Mouse (Mus musculus): Measurements from ENCODE around the gene Ltc4s.
A peak's percentile ranks its signal among the peaks of the same experiment; 100 is the strongest.

Ltc4s gene

DNA sequence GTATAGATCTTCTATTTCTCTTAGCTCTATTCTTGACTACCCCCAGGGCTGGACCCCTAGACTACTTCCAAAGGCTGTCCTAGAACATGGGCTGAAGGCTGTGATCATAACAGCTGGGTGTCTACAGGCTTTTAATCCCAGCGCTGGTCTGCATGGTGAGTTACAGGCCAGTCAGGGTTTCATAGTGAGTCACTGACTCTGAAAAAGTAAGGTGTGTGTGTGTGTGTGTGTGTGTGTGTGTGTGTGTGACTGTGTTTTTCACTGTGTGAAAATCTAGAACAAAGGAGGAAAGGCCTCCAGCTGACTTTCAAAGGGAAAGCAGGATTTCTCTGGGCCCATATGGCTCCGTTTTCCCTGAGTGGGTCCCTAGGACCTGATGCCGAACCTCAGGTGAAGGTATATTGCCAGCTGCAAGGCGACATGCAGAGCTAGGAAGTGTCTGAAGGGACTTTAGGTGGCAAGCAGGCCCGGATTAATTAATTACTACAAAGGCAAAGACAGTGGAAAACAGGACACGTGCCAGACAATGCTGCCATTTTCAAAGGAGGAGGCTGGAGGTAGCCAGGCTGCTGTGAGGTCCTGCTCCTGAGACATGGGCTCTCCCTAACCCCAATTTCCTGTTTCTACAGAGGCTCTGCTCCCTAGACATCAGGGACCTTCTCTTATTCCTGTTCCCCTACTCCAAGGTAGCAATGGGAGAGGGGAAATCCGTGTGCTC, 15.7 kb downstream of the Ltc4s start:
- no peak for DNase-seq

DNA sequence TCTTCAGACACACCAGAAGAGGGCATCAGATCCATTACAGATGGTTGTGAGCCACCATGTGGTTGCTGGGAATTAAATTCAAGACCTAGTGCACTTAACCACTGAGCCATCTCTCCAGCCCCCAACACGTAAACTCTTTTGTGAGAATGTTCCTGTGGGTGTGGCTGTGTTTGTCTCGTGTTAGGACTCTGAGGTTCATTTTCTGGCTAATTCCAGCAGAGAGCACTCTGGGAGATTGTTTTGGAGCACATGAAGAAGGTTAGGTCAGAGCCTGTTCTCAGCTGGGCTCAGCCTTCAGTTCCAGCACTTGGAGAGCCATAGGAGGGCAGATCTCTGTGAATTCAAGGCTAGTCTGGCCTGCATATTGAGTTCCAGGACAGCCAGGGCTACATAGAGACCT, 18.6 kb downstream of the Ltc4s start:
- DNase-seq: no peak

DNA sequence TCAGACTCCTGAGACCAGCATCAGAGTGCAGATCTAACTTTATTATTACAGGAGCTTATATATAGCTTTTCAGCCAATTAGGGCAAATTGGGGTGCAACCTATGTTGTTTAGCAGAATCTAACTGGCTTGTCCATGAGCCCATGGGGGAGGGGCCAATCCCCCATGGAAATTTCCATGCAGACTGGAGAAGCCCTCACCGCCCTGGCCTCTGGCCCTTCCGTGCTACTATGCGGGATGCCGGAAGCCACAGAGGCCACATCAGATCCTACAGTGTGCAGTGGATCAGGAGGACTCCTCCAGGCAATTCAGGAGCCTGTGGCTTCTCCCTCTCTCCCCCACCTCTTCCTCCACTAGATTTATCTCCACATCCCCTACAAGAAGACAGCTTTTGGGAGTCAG, 20.6 kb downstream of the Ltc4s start:
- no peak for DNase-seq

DNA sequence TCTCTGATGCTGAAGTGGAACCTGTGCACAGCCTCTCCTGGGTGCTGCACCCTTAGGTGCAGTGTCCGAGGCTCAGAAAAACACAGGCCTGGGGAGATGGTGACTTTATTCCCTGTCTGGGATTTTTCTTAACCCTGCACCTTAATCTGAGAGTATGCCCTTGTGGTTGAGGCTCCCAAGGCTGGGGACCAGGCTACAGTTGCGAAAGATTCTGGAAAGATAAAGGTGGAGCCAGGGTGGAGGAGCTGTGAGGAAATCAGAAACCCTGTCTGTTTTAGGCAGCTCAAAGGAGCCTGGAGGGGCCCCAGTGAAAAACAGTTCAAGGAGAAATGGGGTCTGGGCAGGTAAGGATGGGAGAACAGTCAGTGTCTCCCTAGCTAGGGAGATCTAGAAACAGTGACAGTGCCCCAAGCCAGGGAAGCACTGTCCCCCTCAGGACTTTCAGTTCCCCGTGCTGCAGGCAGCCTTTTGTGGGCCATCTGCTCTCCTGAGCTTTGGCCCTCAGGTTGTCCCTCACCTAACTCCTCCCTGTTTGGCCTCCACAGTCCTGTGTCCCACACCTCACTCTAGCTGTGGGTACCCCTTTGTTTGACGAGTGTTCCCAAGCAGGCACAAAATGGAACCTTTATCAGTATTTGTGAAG, 21.6 kb downstream of the Ltc4s start:
- no peak for DNase-seq

DNA sequence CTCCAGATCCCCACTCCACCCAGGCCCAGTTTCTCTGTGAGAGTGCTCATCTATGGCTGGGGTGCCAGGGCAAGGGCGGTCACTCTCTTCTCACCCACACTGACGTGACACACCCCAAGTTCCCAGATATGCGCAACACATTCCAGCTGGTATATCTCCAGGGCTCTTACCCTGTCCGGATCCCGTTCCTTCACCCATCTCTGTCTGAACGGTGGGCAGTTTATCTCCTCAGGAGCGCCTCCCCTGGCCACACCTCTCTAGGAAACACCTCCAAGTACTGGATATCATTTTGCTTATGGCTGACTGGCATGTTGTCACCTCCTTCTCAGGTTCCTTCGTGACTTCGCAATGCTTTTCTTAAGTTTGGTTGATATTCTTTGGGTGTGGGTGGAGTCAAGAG, 22.8 kb downstream of the Ltc4s start:
- DNase-seq: no peak

DNA sequence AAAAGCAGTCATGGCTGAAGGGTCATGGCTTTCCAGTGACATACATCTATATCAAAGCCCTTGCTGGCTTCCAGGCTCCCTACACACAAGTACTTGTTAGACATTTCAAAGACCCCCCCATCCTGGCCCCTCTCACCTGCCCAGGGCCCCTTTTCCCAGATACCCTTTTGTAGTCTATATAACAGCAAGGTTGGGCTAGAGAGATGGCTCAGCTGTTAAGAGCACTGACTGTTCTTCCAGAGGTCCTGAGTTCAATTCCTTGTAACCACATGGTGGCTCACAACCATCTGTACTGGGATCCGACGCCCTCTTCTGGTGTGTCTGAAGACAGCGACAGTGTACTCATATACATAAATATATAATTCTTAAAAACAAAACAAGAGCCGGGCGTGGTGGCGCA, 23.8 kb downstream of the Ltc4s start:
- no peak for DNase-seq

DNA sequence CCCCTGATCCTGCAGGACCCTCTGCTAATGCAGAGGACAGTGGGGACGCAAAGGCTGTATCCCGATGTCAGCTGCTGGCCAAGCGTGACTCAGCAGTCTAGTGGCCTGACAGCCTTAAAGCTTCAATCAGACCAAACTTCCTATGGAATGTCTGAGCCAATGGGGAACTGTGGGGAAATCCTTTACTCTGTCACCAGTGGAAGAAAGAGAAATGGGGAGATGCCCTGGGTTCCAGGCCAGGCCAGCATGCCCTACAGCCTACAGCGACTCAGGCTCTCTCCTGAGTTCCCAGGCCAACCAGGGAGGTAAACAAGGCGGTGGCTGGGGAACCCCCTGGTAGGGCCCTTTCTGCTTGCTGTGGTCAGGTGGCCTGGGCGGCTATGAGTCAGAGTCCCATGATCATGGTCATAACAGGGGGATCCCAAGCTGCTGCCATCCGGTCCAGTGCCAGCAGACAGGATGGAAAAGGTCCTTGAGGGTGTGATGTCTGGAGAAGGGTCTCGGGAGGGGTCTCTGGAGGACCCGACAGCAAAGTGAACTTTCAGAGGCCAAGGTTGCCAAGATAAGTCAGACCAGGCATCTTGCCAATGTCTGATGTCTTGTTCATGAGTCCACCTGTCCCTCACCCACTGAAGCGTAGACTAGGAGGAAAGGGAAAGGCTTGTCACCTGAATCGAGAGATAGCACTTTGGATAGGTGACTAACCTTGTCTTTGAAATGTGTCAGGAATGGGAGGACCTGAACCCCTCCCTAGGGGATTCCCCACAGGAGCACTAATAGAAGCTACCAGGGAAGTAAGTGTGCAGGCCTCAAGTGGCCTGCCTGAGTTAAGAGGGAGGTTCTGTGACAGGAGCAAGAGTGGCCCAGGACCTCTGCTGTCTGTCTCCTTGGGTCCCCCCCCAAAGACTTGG, 25.3 kb downstream of the Ltc4s start:
- DNase-seq: peak; percentile 86

DNA sequence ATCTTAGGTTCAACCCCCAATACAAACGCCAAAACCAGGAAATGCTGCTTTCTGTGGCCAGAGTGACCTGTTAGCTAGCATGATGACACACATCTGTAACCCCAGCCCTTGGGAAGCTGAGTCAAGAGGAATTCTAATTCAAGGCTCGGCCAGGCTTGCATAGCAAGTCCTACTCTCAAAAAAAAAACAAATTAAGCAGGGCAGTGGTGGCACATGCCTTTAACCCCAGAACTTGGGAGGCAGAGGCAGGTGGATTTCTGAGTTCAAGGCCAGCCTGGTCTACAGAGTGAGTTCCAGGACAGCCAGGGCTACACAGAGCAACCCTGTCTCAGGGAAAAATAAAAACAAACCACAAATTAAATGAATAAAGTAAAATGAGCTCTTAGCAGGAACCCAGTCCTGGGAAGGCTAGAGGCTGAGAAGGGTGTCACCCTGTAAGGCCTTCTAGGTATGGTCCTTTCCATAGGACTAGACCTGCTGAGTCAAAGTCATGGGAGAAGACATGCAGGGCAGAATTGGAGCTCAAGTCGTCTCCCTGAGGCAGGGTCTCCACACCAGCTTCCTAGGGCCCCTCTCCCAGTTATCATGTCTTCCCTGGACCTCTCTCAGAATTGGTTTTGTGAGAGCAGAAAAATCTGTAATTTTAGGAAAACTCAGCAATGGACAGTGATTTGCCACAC, 26.2 kb downstream of the Ltc4s start:
- DNase-seq: no peak

DNA sequence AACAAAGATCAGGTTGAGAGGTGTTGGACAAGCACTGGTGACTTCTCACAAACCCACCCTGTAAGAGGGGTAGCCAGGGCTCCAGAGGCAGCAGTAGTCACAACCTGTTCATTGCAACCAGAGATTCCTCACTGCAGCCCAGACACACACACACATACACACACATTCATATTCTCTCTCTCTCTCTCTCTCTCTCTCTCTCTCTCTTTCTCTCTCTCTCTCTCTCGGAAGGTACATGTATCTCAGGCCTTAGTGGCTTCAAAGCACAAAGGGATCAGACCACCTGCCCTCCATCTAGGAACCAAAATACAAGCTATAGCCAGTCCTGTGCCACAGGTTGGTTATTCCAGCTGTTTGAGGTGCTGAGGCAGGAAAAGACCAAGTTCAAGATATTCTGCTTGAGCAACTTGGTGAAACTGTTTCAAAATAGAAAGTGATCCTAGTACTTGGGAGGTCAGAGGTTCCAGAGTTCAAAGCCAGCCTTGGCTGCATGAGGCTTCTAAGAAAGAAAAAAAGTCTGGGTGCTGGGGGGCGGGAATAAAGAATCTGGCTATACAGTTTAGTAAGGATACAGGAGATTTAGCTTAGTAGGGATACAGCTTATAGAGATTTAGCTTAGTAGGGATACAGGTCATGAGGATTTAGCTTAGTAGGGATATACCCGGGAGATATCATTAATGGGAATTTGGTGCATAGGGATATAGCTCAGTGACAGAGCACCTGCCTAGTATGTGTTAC, 26.9 kb downstream of the Ltc4s start:
- no peak for DNase-seq

DNA sequence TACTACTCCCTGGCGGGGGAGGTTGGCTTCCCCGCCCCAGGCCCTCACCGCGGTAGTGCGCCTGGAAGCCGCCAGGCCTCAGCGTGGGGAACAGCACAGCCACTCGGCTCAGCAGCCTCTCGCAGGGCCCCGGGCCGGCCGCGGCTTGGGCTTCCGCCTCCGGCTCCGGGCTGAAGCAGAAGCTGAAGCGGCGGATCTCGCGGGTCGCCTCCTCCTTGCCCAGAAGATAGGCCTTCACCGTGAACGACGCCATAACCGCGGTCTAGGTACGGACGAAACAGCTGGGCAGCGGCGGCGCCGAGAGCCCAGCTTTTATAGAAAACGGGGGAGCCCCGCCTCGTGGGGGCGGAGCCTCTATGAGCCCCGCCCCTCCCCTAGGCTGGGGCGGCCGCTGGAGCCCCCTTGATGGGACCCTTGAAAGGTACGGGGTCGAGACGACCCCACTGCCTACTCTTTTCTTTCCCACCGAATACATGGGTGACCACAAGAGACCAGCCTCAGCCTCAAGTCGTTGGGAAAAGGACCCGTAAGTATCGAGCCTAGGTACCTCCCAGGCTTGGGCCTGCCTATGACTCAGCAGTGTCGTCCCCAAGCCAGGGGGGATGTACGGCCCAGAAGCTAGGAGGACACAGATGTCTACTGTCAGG, 27.8 kb downstream of the Ltc4s start, which contains the start of the genes Sqstm1 and Mgat4b:
Gene Sqstm1, minus strand, starts transcription at position 323 of the 647 bp plus-strand sequence.
Gene Mgat4b, plus strand, starts transcription at position 386 of the 647 bp plus-strand sequence.
- peak; percentile 84 for DNase-seq

DNA sequence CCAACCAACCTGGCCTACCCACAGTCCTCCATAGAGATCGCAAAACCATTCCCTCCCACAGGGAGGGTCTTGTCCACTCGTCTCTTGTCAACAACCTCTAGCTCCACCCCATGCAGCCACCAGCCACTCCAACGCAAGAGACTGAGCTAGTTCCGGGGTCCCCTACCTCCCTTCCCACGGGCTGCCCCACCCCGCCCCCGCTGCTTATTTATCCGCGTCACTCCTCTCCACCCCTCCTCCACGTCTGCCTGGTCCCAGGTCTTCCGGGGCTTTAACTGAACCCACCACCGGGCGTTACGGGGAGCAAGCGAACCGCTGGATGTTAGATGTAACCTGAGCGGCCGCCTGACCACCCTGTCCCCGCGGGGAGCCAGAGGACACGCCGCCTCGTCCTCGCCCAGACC, 28.3 kb downstream of the Ltc4s start:
- DNase-seq: peak; percentile 98

DNA sequence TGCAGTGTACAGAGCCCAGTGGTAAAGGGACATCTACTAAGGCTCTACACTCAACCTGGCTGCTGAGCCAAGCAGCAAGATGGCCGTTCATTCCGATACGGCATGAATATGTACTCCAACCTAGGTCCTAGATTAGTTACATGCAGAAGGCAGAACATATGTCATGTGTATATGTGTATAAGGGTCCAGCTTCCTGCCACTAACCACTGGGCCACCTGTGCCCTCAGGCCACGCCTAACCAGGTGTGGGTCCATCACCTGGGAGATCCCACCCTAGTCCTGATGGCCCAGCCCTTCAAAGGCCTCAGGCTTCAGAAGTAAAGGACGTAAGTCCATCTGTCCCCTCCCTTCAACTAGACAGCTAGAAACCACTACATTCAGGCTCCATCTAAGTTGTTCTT, 30.4 kb downstream of the Ltc4s start:
- DNase-seq: no peak

DNA sequence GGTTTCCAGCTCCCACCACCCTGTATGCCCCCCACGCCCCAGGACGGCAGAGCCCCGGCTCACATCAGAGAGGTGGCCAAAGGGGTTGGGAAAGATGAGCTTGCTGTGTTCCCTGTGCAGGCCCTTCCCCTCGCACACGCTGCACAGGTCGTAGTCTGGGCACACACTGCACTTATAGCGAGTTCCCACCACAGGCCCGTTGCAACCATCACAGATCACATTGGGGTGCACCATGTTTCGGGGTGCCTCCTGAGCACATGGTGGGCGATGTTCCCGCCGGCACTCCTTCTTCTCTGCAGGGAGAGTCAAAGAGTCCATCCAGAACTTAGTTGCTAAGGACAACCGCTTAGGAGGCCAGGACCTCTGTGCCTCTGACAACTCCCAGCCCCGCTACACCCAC, 31.1 kb downstream of the Ltc4s start:
- DNase-seq: no peak

DNA sequence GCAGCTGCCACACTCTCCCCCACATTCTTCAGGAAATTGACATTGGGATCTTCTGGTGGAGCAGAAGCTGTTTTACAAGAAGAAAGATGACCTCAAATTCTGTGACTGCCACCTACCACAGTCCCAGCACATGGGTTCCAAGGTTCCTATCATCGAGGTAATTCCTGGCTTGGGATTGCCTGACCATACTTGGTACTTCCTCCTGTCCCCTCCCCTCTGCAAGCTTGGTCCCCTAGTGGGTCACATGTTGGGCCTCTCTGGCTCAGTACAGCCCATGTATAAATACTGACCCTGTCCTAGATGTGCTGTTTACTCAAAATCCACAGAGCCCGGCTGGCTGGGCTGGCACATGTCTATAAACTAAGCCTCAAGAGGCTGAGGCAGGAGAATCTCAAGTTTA, 32.4 kb downstream of the Ltc4s start:
- no peak for DNase-seq

DNA sequence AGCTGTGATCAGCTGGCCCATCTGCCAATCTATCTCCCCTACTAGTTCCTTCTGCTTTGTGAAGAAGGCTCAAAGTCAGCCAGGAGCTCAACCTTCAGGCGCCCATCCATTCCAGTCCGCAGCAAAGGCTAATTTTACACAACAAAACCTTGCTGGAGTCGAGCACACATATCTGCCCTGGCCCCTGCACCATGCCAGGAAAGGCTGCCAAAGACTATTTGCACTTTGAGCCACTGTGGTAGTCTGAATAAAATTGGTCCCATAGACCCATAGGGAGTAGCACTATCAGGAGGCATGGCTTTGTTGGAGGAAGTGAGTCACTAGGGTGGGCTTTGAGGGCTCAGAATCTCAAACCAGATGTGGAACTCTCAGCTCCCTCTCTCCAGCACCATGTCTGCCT, 33.0 kb downstream of the Ltc4s start:
- DNase-seq: no peak

DNA sequence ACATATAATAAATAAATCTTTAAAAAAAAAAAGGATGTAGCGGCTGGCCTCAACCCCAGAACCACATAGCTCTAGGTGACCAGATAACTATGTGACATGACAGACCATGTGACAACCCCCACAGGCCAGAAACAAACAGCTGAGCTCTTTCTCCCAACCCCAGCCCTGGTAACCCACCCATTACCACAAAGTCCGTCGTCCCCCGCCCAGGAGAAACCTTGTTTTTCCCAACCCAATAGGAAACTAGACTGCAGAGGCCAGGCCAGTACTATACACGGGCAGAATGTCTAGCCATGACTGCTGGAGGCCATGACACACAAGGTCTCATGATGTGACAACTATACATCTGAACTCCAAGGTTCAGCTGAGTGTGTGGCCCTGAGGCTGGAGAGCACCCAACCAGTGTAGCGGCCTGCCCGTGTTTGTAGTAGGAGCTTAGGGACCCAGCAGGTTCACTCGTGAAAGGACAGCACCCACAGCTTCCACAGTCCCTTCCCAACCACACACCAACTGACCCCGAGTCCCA, 35.1 kb downstream of the Ltc4s start:
- no peak for DNase-seq

DNA sequence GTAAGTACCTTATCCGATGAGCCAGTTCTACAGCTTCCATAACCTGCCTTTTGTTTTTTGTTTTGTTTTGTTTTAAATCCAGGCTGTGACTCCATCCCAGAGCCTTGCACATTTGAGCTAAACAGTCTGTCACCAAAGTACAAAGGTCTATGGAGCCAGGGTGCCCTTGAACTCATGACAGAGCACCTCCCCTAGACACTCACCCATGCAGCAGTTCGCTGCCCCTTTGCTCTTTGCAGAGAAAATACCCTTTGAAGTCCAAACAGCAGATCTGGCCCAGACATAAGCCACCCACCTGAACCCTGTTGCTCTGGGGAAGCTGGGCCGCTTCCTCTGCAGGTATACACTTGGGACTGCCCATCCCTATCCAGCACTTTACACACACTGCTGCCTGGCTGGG, 36.8 kb downstream of the Ltc4s start:
- no peak for DNase-seq

DNA sequence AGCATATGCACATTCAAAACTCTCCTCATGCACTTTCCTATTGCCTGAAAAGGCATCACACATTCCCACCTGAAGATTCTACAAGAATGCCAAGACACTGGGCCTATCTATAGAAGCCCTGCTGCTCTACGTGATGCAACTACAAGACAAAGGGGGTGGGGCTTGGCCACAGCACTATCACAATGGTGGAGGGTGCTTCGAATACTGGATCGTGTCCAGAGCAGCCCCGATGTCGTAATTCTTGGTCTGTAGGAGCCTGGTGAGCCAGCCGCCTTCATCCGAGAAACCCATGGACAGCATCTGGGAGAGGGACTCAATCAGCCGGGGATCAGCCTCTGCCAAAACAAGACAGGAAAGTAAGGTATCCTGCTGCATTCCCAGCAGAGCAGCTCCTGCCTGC, 37.8 kb downstream of the Ltc4s start:
- peak; percentile 61 for DNase-seq

DNA sequence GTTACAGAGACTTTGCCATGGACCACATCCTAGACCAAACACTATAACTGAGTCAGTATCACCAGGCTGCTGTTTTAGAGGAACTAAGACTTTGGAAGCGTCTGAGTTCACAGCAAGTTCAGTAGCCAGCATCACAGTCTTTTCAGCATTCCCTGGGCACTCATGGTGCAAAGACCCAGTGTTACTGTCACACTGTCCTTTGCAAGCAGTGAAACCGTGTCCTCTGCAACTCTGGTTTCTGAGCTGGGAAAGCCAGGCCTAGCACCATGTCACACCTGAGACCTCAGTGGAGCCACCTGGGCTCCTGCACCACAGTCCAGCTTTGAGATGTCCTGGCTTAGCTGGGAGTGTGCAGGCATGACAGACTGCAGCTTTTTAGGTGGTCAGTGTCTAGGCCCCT, 39.5 kb downstream of the Ltc4s start:
- DNase-seq: no peak

DNA sequence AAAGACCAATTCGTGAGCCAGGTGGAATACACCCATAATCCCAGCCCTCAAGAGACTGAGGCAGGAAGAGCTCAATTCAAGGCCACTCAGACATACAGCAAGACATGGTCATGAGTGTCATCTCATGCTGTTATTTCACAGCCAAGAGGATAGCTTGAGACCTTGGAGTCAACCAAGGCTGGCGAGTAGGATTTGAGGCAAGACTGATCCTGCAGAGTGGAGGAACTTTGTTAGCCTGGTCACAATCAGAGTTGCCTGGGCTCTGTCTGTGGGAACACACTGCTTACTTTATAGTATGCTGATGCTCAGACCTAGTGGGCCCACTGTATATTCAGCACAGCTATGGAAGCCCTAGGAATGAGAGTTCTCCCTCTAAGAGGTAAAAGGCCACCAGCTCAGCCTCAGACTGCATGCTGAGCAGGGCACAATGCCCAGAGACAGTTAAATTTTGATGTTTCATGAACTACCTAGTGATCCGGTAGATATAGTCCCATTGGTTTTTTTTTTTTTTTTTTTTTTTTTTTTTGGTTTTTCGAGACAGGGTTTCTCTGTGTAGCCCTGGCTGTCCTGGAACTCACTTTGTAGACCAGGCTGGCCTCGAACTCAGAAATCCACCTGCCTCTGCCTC, 40.1 kb downstream of the Ltc4s start:
- no peak for DNase-seq

DNA sequence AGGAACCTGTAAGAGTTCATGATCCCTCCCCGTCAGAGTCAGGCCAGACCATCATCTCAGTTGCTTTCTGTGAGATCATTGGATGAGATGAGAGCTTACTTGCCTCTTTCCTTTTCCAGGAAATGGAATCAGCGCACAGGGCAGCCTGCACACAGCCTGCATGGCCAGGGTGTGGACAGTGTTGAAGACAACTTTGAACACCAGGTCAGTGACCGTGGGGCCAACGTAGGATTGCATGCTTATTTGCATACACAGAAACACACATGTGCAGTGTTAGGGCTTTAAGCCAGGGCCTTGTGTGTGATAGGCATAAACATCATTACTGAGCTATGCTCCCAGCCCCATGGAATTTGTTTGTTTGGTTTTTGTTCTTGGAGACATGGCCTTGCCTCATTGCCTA, 40.9 kb downstream of the Ltc4s start:
- DNase-seq: no peak
